Mouse (Mus musculus) cerebellum, adult 9-11 months (tissue): ENCODE results near the gene Mtor.

Source experiments
- DNase-seq: peaks from one replicate; pipeline ENCODE4 v3.0.0; 2022

Gene Mtor

GRCm38 (mm10) chr4:148535876-148536275, 87.5 kb downstream of the Mtor start:
- no peak for DNase-seq

- DNase-seq = no peak
Observed at GRCm38 (mm10) chr4:148549106-148549505, 100.7 kb downstream of the Mtor start.

DNA sequence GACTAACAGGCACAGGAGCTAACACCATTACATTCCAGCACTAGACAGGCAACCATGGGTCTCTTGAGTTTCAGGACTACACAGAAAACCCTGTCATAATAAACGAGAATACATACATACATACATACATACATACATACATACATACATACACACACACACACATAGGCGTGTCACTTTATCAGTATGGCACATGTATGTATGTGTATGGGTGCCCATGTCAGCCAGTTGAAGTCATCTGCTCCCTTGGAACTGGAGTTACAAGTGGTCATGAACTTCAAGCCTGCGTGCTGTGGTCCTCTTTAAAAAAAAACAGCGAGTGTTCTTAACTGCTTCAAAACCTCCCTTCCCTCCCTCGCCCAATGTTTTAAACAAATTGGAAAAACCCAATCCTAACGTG, 109.4 kb downstream of the Mtor start:
- DNase-seq = no peak

DNA sequence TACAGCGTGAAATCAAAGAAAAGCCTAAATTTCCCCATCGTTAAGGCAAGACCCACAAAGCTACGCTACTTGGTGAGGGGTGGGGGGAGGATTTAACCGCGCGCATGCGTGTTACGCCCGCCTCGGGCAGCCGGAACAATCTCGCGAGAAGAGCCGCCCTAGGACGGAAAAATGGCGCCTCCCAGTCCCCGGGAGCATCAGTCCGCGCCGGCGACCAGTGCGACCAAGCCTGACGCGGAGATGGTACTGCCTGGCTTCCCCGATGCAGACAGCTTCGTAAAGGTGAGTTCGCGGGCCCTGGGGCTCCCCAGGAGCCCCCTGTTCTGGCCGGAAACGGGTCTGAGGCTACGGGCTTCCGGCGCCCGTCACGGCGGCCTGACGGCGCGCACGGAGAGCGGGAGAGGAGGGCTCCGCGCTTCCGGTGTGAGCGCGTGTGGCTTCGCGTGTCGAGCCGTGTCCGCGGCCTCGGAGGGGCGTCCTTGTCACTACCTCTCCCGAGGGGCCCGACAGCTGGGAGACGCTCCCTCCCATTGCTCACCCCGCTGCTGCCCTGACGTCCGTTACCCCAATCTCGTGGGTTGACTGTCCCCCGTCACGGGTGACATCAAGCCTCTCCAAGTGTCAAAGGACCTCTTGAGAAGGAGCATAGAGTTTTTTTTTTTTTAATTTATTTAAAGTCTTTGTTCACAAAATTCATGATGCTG, 110.0 kb downstream of the Mtor start, which contains the start of gene Exosc10:
Gene Exosc10 (plus strand): TSS at position 133 of the 704 bp plus-strand sequence.
- peak; percentile 85 for DNase-seq

- DNase-seq = no peak
Observed at GRCm38 (mm10) chr4:148562676-148563075, 114.3 kb downstream of the Mtor start.

- DNase-seq = no peak
Observed at GRCm38 (mm10) chr4:148563595-148563994, 115.2 kb downstream of the Mtor start.

DNA sequence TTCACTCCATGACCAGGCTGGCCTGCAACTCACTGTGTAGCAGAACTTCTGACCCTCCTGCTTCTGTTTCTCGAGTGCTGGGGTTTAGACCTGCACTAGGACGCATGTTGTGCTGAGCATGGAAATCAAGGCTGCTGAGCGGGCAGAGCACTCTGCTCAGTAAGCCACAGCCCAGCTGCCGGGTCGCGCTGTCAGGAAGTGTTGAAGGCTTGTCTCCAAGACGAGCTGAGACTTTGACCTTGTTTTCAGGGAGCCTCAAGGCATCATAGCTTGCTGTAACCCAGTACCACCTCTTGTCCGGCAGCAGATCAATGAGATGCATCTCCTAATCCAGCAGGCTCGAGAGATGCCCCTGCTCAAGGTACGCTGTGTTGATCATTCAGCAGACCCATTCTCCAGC, 121.7 kb downstream of the Mtor start:
- DNase-seq = no peak

DNA sequence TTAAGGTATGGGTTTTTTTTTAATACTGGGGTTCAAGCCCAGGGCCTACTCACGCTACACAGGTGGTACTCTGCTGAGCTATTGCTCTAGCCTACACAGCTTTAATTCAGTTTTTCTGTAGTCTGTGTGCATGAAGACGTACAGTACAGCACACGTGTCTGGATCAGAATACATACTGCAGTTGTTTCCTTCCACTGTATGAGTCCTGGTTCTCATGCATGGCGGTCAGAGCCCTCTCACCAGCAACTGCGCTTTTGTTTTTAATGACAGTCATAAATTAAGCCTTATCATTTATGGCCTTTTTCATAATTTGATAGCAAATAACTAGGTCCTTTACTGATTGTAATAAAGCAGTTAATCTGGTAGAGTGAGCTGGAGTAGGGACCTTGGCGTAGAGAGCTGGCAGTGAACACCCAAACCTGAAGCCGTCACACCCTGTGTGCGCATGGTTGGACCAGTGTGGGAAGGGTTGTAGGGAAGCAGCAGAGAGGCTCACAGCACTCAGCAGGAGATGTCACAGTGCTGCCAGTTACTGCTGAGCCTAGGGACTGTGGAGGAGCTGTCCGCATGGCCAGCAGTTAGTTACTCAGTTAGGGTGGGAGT, 122.4 kb downstream of the Mtor start:
- DNase-seq = no peak

DNA sequence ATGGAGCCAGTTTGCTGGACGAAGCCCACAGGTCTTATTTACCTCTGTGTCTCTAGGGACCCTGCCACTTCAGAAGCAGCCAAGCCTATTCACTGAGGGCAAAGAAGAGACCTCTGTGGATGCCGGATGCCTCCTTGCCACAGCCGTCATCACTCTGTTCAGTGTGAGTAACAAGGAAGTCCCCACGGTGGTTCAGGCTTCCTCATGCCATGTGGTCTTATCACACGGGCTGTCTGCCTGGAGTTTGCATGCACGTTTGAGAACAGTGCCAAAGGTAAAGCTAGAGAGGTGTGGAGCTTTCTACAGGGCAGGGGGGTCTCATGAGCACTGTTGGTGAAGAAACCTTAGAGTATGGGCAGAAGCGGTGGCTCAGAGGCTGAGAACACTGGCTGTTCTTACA, 124.8 kb downstream of the Mtor start:
- DNase-seq = no peak

DNA sequence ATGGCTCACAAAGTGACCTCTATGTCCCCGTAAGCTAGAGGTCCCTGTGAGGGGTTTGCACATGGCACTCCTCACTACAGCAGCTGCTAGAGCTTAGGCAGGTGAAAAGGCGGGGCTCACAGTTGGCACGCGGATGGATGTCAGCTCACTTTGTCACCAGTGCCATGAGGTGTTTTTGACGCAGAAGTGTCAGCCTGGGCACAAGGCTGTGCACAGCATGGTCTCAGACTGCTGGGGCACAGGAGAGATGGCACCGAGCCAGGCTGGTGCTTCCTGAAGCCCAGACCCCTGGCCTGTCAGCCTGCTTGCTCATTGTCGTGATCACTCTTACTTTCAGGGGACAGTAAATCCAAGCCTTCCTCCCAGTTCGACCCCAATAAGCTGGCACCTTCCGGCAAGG, 132.4 kb downstream of the Mtor start:
- peak; percentile 54 for DNase-seq

- DNase-seq = no peak
Observed at GRCm38 (mm10) chr4:148581422-148581821, 133.0 kb downstream of the Mtor start.

GRCm38 (mm10) chr4:148583257-148583656, 134.8 kb downstream of the Mtor start:
- DNase-seq = no peak

- DNase-seq = no peak
Observed at GRCm38 (mm10) chr4:148586648-148587047, 138.2 kb downstream of the Mtor start.

- DNase-seq = peak; percentile 36
Observed at GRCm38 (mm10) chr4:148588793-148589192, 140.4 kb downstream of the Mtor start.

- peak; percentile 52 for DNase-seq
Observed at GRCm38 (mm10) chr4:148589565-148589964, 141.2 kb downstream of the Mtor start.

- DNase-seq = peak; percentile 53
Observed at GRCm38 (mm10) chr4:148590421-148591170, 142.2 kb downstream of the Mtor start.

DNA sequence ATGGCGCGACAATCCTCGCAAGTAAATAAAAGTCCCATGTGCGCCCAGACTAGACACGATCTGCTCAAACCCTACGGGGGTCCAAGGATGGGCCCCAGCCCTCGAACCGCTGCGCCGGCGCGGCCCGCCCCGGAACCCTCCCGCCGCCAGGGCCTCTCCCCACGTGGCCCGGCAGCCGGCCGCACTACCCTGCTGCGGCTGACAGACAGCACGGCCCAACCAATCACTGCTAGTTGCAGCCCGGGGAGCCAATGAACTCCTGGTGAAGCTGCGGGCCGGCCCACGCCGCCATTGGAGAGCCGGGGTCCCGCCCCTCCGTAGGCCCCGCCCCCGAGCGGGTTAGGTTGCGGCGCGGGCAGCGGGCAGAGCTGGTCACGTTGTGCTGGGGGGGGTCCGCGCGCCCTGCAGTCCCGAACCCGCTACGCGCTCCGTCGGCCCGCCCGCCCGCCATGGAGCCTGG, 142.8 kb downstream of the Mtor start, which contains the start of gene Srm:
Gene Srm (plus strand): TSS at position 333 of the 460 bp plus-strand sequence.
- peak; percentile 98 for DNase-seq

DNA sequence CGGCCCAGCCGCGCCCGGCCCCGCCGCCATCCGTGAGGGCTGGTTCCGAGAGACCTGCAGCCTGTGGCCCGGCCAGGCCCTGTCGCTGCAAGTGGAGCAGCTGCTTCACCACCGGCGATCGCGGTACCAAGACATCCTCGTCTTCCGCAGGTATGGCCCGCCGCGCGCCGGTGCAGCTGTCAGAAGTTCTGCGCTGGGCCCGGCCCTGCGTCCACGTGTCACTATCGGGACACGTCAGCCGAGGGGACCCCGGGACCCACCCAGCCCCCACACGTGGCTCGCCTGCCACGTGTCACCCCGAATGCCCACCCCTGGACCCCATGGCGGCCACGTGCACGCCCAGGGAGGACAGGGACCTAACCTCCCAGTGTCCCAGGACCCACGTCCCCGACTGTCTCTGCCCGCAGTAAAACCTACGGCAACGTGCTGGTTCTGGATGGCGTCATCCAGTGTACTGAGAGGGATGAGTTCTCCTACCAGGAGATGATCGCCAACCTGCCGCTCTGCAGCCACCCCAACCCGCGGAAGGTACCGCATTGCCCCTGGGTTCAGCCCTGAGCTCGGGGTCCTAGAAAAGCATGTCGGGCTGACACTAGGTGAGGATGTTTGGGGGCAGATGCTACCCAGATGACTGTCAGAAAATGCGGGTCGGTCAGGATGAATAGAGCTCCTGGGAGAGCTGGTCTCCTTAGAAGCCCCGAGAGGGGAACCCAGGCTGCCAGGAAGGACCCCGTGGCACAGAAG, 143.4 kb downstream of the Mtor start:
- no peak for DNase-seq

GRCm38 (mm10) chr4:148593996-148594395, 145.6 kb downstream of the Mtor start:
- peak; percentile 57 for DNase-seq

DNA sequence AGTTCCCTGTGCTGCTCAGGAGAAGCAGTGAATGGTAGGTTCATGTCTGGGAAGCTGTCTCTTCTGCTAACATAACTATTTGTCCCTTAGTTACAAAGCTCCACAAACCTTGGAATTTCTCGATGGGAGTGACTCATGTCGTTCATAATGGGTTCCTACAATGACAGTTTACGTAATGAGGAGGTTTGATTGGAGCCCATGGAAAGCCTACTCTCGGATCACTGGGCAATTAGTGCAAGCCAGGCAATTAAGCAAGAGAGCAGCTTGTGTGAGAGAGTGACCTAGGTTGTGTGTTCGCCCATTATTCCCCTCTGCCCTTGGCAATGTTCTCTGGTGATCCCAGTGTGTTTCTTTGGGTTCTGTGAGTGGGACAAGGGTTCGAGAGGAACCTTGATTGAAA, 147.5 kb downstream of the Mtor start:
- DNase-seq = no peak

DNA sequence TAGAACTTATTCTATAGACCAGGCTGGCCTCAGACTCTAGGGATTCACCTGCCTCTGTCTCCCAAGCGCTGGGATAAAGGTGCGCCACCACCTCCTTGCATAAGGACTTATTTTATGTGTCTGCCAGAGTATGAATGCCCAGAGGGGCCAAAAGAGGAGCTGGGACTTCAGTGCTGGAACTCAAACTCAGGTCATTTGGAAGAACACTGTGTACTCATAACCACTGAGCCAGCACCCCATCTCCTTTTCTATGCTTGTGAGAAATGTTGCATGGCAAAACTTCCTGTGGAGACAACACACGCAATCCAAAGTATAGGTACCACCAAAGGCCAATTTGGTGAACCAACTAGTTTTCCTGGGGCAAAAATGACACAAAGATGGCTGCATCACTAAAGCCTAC, 148.3 kb downstream of the Mtor start:
- no peak for DNase-seq

GRCm38 (mm10) chr4:148598826-148599225, 150.4 kb downstream of the Mtor start:
- DNase-seq = no peak

- no peak for DNase-seq
Observed at GRCm38 (mm10) chr4:148600316-148600715, 151.9 kb downstream of the Mtor start.
